Mouse (Mus musculus) MEL (cell line): ENCODE measurements around the gene Epb41. TPM values are rescaled to one million over a fixed set of nuclear protein-coding genes. Genes with fewer than 3 reads are reported as not detected.

Experiments used
- DNase-seq: peaks from one replicate; pipeline ENCODE4 v3.0.0; 2011; ENCODE audit warnings: low read depth, low spot score
- H3K27ac ChIP-seq: 2 replicates; pipeline ENCODE4 v1.5.1; 2012; ENCODE audit warnings: low read depth, mild to moderate bottlenecking, control low read depth, low read length, moderate library complexity; ENCODE audit not compliant: control insufficient read depth
- H3K27me3 ChIP-seq, 2 experiments: fragments of 150-350 bp in 1 of 2; sonication (generic) in 1 of 2; 2 replicates each; pipeline ENCODE4 v1.6.1; 2012; ENCODE audit warnings: low read length in 2 of 2, mild to moderate bottlenecking in 2 of 2, improper control_type of control experiment in 1 of 2, moderate library complexity in 1 of 2; ENCODE audit not compliant: insufficient read depth in 2 of 2, control insufficient read depth in 1 of 2
- H3K36me3 ChIP-seq, 2 experiments: 2 replicates each; pipeline ENCODE4 v1.6.1; 2012 to 2014; ENCODE audit warnings: low read length in 2 of 2, improper control_type of control experiment in 1 of 2, inconsistent platforms in 1 of 2, mild to moderate bottlenecking in 1 of 2; ENCODE audit not compliant: insufficient read depth in 2 of 2, control insufficient read depth in 1 of 2
- H3K4me1 ChIP-seq, 2 experiments: fragments of 150-350 bp in 1 of 2; sonication (generic) in 1 of 2; 2 replicates each; pipeline ENCODE4 v1.6.1; 2012; ENCODE audit warnings: low read length in 2 of 2, improper control_type of control experiment in 1 of 2, mild to moderate bottlenecking in 1 of 2; ENCODE audit not compliant: insufficient read depth in 2 of 2, control insufficient read depth in 1 of 2
- H3K4me3 ChIP-seq, 2 experiments: fragments of 150-350 bp in 1 of 2; sonication (generic) in 1 of 2; 2 replicates each; pipeline ENCODE4 v1.5.1; 2012; ENCODE audit warnings: low read depth in 2 of 2, low read length in 2 of 2, mild to moderate bottlenecking in 2 of 2, moderate library complexity in 2 of 2, control low read depth in 1 of 2, improper control_type of control experiment in 1 of 2; ENCODE audit not compliant: control insufficient read depth in 1 of 2, insufficient read depth in 1 of 2
- H3K79me2 ChIP-seq: 2 replicates; pipeline ENCODE4 v1.6.1; 2012; ENCODE audit warnings: mild to moderate bottlenecking, low read length, moderate library complexity; ENCODE audit not compliant: control insufficient read depth, poor library complexity, insufficient read depth
- H3K9ac ChIP-seq: 2 replicates; pipeline ENCODE4 v1.6.1; 2012; ENCODE audit warnings: low read depth, mild to moderate bottlenecking, control low read depth, low read length, moderate library complexity; ENCODE audit not compliant: control insufficient read depth, poor library complexity, severe bottlenecking
- H3K9me3 ChIP-seq: fragments of 150-350 bp; sonication (generic); replicated peaks from 2 replicates; pipeline ENCODE4 v1.6.1; 2012; ENCODE audit warnings: mild to moderate bottlenecking, low read length, improper control_type of control experiment, moderate library complexity; ENCODE audit not compliant: insufficient read depth
- BHLHE40 ChIP-seq: IDR thresholded peaks from 2 replicates; pipeline ENCODE4 v1.6.1; 2012; ENCODE audit warnings: low read depth, mild to moderate bottlenecking, inconsistent platforms, low read length, improper control_type of control experiment, borderline replicate concordance
- CTCF ChIP-seq, 3 experiments: IDR thresholded peaks in 2 of 3; conservative IDR thresholded peaks in 1 of 3; 2 replicates each; pipeline ENCODE4 v1.5.1; 2011 to 2012; ENCODE audit warnings: low read length in 3 of 3, low read depth in 2 of 3, mild to moderate bottlenecking in 2 of 3, improper control_type of control experiment in 1 of 3, inconsistent platforms in 1 of 3, mixed read lengths in 1 of 3, moderate library complexity in 1 of 3; ENCODE audit not compliant: control insufficient read depth in 1 of 3, insufficient read depth in 1 of 3, poor library complexity in 1 of 3, severe bottlenecking in 1 of 3
- ELF1 ChIP-seq: IDR thresholded peaks from 2 replicates; pipeline ENCODE4 v1.6.1; 2014; ENCODE audit warnings: low read depth, mild to moderate bottlenecking, inconsistent platforms, low read length, improper control_type of control experiment, moderate library complexity
- EP300 ChIP-seq, 2 experiments: IDR thresholded peaks; 2 replicates each; pipeline ENCODE4 v1.6.1; 2011; ENCODE audit warnings: improper control_type of control experiment in 2 of 2, low read length in 2 of 2, low read depth in 1 of 2, mild to moderate bottlenecking in 1 of 2
- GATA1 ChIP-seq: IDR thresholded peaks from 2 replicates; pipeline ENCODE4 v1.6.1; 2011; ENCODE audit warnings: low read depth, low read length, improper control_type of control experiment
- MAX ChIP-seq: IDR thresholded peaks from 2 replicates; pipeline ENCODE4 v1.6.1; 2011; ENCODE audit warnings: low read length, improper control_type of control experiment
- MAZ ChIP-seq: IDR thresholded peaks from 2 replicates; pipeline ENCODE4 v1.6.1; 2012; ENCODE audit warnings: low read depth, mild to moderate bottlenecking, inconsistent platforms, low read length, improper control_type of control experiment
- MYB ChIP-seq: IDR thresholded peaks from 2 replicates; pipeline ENCODE4 v1.6.1; 2011; ENCODE audit warnings: mild to moderate bottlenecking, low read depth, low read length, improper control_type of control experiment
- NELFE ChIP-seq: IDR thresholded peaks from 2 replicates; pipeline ENCODE4 v1.6.1; 2011; ENCODE audit warnings: low read depth, low read length, improper control_type of control experiment
- POLR2A ChIP-seq, 2 experiments: IDR thresholded peaks; 2 replicates each; pipeline ENCODE4 v1.6.1; 2011 to 2012; ENCODE audit warnings: low read length in 2 of 2, mild to moderate bottlenecking in 2 of 2, control low read depth in 1 of 2, improper control_type of control experiment in 1 of 2, low read depth in 1 of 2, moderate library complexity in 1 of 2; ENCODE audit not compliant: control insufficient read depth in 1 of 2, insufficient read depth in 1 of 2, poor library complexity in 1 of 2
- RCOR1 ChIP-seq: IDR thresholded peaks from 2 replicates; pipeline ENCODE4 v1.6.1; 2012; ENCODE audit warnings: low read depth, mild to moderate bottlenecking, inconsistent platforms, low read length, improper control_type of control experiment
- SMC3 ChIP-seq: IDR thresholded peaks from 2 replicates; pipeline ENCODE4 v1.6.1; 2011; ENCODE audit warnings: low read depth, low read length, improper control_type of control experiment
- TCF12 ChIP-seq: IDR thresholded peaks from 2 replicates; pipeline ENCODE4 v1.6.1; 2014; ENCODE audit warnings: low read depth, mild to moderate bottlenecking, inconsistent platforms, low read length, improper control_type of control experiment, moderate library complexity
- USF1 ChIP-seq: IDR thresholded peaks from 2 replicates; pipeline ENCODE4 v1.6.1; 2014; ENCODE audit warnings: low read depth, mild to moderate bottlenecking, inconsistent platforms, low read length, improper control_type of control experiment, moderate library complexity
- ZC3H11A ChIP-seq: IDR thresholded peaks from 2 replicates; pipeline ENCODE4 v1.6.1; 2012; ENCODE audit warnings: low read depth, mild to moderate bottlenecking, inconsistent platforms, low read length, improper control_type of control experiment
- ZMIZ1 ChIP-seq: IDR thresholded peaks from 2 replicates; pipeline ENCODE4 v1.6.1; 2012; ENCODE audit warnings: low read depth, mild to moderate bottlenecking, inconsistent platforms, low read length, improper control_type of control experiment, moderate library complexity
- ZNF384 ChIP-seq: IDR thresholded peaks from 2 replicates; pipeline ENCODE4 v1.6.1; 2012; ENCODE audit warnings: low read depth, mild to moderate bottlenecking, inconsistent platforms, low read length, improper control_type of control experiment
- polyA plus RNA-seq, 2 experiments: library from polyadenylated mRNA; stranded (reverse) in 1 of 2; unstranded in 1 of 2; fragments of >175 nt in 1 of 2; fragments of >200 nt in 1 of 2; gene quantifications; 2 replicates each; pipeline versions ENCODE4 v1.2.1 to v1.2.4; 2012; ENCODE audit warnings: low replicate concordance in 2 of 2, low read depth in 1 of 2; ENCODE audit not compliant: insufficient read length in 2 of 2, insufficient read depth in 1 of 2, missing spikeins in 1 of 2
- total RNA-seq: library from RNA; depleted of rRNA; stranded (reverse); fragments of 300-350 nt; gene quantifications from 2 replicates; pipeline ENCODE4 v1.2.3, GENCODE M21; 2012

Epb41 gene
- total and polyA plus RNA-seq, 3 experiments, result 36.5 to 115 (median 44.3) TPM

- no peak overlapping the region for H3K4me3 ChIP-seq
- no peaks in the 10 kb centered on the region for H3K27me3 ChIP-seq
- no peak for DNase-seq
- peaks cover 3 to 28% of the 10 kb centered on the region in 2 experiments for H3K36me3 ChIP-seq
- peak; percentile 28 to 58 (median 50) for TF ChIP-seq CTCF (IDR thresholded peaks at IDR 0.05 in 2 of 3, conservative IDR thresholded peaks at IDR 0.05 in 1 of 3; ENCODE audit: control insufficient read depth in 1 of 3, insufficient read depth in 1 of 3, low read depth in 2 of 3, low read length in 3 of 3, poor library complexity in 1 of 3, severe bottlenecking in 1 of 3)
- no peak for TF ChIP-seq ZMIZ1
- H3K4me1 ChIP-seq, result peaks cover 19 to 30% of the 10 kb centered on the region in 2 experiments
- H3K9me3 ChIP-seq, result no peaks in the 10 kb centered on the region
- H3K27ac ChIP-seq, result no peak overlapping the region
- peaks cover 10% of the 10 kb centered on the region; the same call in 1 of the 2 replicates for H3K79me2 ChIP-seq
- H3K9ac ChIP-seq, result no peak overlapping the region
Measured at GRCm38 (mm10) chr4:132022639-132023038, 52.5 kb downstream of the Epb41 start.

GRCm38 (mm10) chr4:132021883-132022282 is 53.2 kb downstream of the Epb41 start:
- Histone ChIP-seq H3K36me3 (peaks cover 3 to 21% of the 10 kb centered on the region in 2 experiments), H3K9ac (no peak overlapping the region), H3K27me3 (no peaks in the 10 kb centered on the region), H3K27ac (no peak overlapping the region), H3K79me2 (peaks cover 12% of the 10 kb centered on the region), H3K4me3 (no peak overlapping the region), H3K4me1 (peaks cover 14 to 24% of the 10 kb centered on the region in 2 experiments), H3K9me3 (no peaks in the 10 kb centered on the region)
- TF ChIP-seq EP300 (IDR thresholded peaks at IDR 0.05; ENCODE audit: low read depth in 1 of 2, low read length in 2 of 2) (peak in 1 of 2 experiments; percentile 38; a peak in 2 of 4 replicates), USF1 (no peak), NELFE (no peak), TCF12 (no peak)
- no peak for DNase-seq

GRCm38 (mm10) chr4:132018547-132018946 is 56.6 kb downstream of the Epb41 start:
- Histone ChIP-seq H3K9me3 (no peaks in the 10 kb centered on the region), H3K36me3 (peaks cover 6 to 9% of the 10 kb centered on the region in 2 experiments), H3K4me1 (peaks cover 4 to 7% of the 10 kb centered on the region in 2 experiments), H3K9ac (no peak overlapping the region), H3K4me3 (no peak overlapping the region), H3K79me2 (peaks cover 8% of the 10 kb centered on the region), H3K27ac (no peak overlapping the region), H3K27me3 (no peaks in the 10 kb centered on the region)
- TF ChIP-seq RCOR1 (no peak), ZNF384 (no peak), MAX (no peak), MAZ (no peak), POLR2A (IDR thresholded peaks at IDR 0.05; ENCODE audit: control insufficient read depth in 1 of 2, insufficient read depth in 1 of 2, low read depth in 1 of 2, low read length in 2 of 2, poor library complexity in 1 of 2) (no peak), ZC3H11A (no peak), MYB (no peak), SMC3 (no peak), USF1 (no peak), GATA1 (no peak), ELF1 (no peak), BHLHE40 (no peak)
- no peak for DNase-seq
